Mouse (Mus musculus) right cerebral cortex, adult 18-20 months (tissue): ENCODE results near the gene Cnot6.
A peak's percentile ranks its signal among the peaks of the same experiment; 100 is the strongest.

Source experiments
- DNase-seq: peaks from one replicate; pipeline ENCODE4 v3.0.0; 2022; ENCODE audit warnings: mixed read lengths

The Cnot6 gene

GRCm38 (mm10) chr11:49712555-49713335 is at the start of gene Cnot6:
TSS of gene Cnot6 (minus strand) at chr11:49712723.
- peak; percentile 98 for DNase-seq

- DNase-seq = no peak
Observed at GRCm38 (mm10) chr11:49761130-49761529, 48.6 kb upstream of the Cnot6 start.

GRCm38 (mm10) chr11:49758096-49758495 is 45.6 kb upstream of the Cnot6 start:
- no peak for DNase-seq

GRCm38 (mm10) chr11:49754958-49755665 is 42.6 kb upstream of the Cnot6 start:
- DNase-seq = no peak

GRCm38 (mm10) chr11:49746756-49747155 is 34.2 kb upstream of the Cnot6 start:
- DNase-seq = no peak

GRCm38 (mm10) chr11:49745839-49746238 is 33.3 kb upstream of the Cnot6 start:
- no peak for DNase-seq

GRCm38 (mm10) chr11:49744981-49745380 is 32.5 kb upstream of the Cnot6 start:
- DNase-seq = no peak

GRCm38 (mm10) chr11:49743634-49744033 is 31.1 kb upstream of the Cnot6 start:
- DNase-seq = no peak

- DNase-seq = no peak
Observed at GRCm38 (mm10) chr11:49742248-49742647, 29.7 kb upstream of the Cnot6 start.

- no peak for DNase-seq
Observed at GRCm38 (mm10) chr11:49739776-49740175, 27.3 kb upstream of the Cnot6 start.

GRCm38 (mm10) chr11:49738659-49739406 is 26.3 kb upstream of the Cnot6 start:
- DNase-seq = no peak

- no peak for DNase-seq
Observed at GRCm38 (mm10) chr11:49737625-49738024, 25.1 kb upstream of the Cnot6 start.

- no peak for DNase-seq
Observed at GRCm38 (mm10) chr11:49734771-49735170, 22.2 kb upstream of the Cnot6 start.

- no peak for DNase-seq
Observed at GRCm38 (mm10) chr11:49730275-49730948, 17.9 kb upstream of the Cnot6 start.

GRCm38 (mm10) chr11:49727877-49728276 is 15.4 kb upstream of the Cnot6 start:
- peak; percentile 66 for DNase-seq

GRCm38 (mm10) chr11:49726800-49727199 is 14.3 kb upstream of the Cnot6 start:
- no peak for DNase-seq

GRCm38 (mm10) chr11:49724676-49725075 is 12.2 kb upstream of the Cnot6 start:
- DNase-seq = no peak

- no peak for DNase-seq
Observed at GRCm38 (mm10) chr11:49723281-49723680, 10.8 kb upstream of the Cnot6 start.

- no peak for DNase-seq
Observed at GRCm38 (mm10) chr11:49722692-49723091, 10.2 kb upstream of the Cnot6 start.

- DNase-seq = no peak
Observed at GRCm38 (mm10) chr11:49721358-49721757, 8.8 kb upstream of the Cnot6 start.

- no peak for DNase-seq
Observed at GRCm38 (mm10) chr11:49719466-49720151, 7.1 kb upstream of the Cnot6 start.
